Mouse (Mus musculus) adrenal gland, postnatal 36 days (tissue): Measurements from ENCODE around the gene Dlg4. TPM values are rescaled to one million over a fixed set of nuclear protein-coding genes. Genes with fewer than 3 reads are reported as not detected.
A peak's percentile ranks its signal among the peaks of the same experiment; 100 is the strongest.

Source experiments
- microRNA-seq: library from miRNA; unstranded; fragments of <30 nt; microRNA quantifications from one replicate; pipeline ENCODE4 v1.2.0, GENCODE M21; 2021
- total RNA-seq, 2 experiments: library from RNA; stranded (reverse); gene quantifications; 2 replicates each; pipeline ENCODE4 v1.2.3; 2021

Gene Dlg4
- total RNA-seq, 2 experiments from 2014 or later, result 27.4 to 40.4 TPM

Small RNAs within 50 kb of the gene (microRNA-seq; reads per million reads assigned to microRNA genes)
- gene Gm44349 (not detected), gene Mir324 (2,620 reads per million, percentile 88 among the genes with 10 or more reads in this experiment)

Other genes starting within 250 kb of the Dlg4 start
- 1 to 10 TPM; 1.1 to 1.8 TPM for gene Chrnb1, start 221.0 kb upstream of the Dlg4 start, total RNA-seq
- gene Fgf11, start 215.1 kb upstream of the Dlg4 start, total RNA-seq, result 1 to 10 TPM; 3.9 to 8.6 TPM
- under 1 TPM; 0.17 to 0.26 TPM for gene Tmem102, start 211.3 kb upstream of the Dlg4 start, total RNA-seq
- gene Gm39566, start 201.6 kb upstream of the Dlg4 start, total RNA-seq, result not detected
- not detected for gene Spem2, start 198.5 kb upstream of the Dlg4 start, total RNA-seq
- not detected for gene Spem1, start 194.8 kb upstream of the Dlg4 start, total RNA-seq
- gene Nlgn2, start 179.2 kb upstream of the Dlg4 start, total RNA-seq, result 10 to 100 TPM; 14.4 to 22.3 TPM
- gene Tmem256, start 178.4 kb upstream of the Dlg4 start, total RNA-seq, result 100 to 1,000 TPM; 144 to 166 TPM
- 10 to 100 TPM; 49.3 to 50.4 TPM for gene Plscr3, start 170.6 kb upstream of the Dlg4 start, total RNA-seq
- not detected for gene Tnk1, start 158.2 kb upstream of the Dlg4 start, total RNA-seq
- gene Tmem95, start 138.9 kb upstream of the Dlg4 start, total RNA-seq, result not detected
- gene Kctd11, start 135.5 kb upstream of the Dlg4 start, total RNA-seq, result 1 to 10 TPM; 4.2 to 5.4 TPM
- gene Acap1, start 121.4 kb upstream of the Dlg4 start, total RNA-seq, result under 1 TPM; 0.23 to 0.89 TPM
- 1 to 10 TPM in 1 of 2 experiments, under 1 TPM in 1; 0.46 to 1.4 TPM for gene 2810408A11Rik, start 116.0 kb upstream of the Dlg4 start, total RNA-seq
- gene Neurl4, start 115.9 kb upstream of the Dlg4 start, total RNA-seq, result 10 to 100 TPM; 42.5 to 47.5 TPM
- gene Gps2, start 103.1 kb upstream of the Dlg4 start, total RNA-seq, result 10 to 100 TPM; 47.1 to 47.6 TPM
- 100 to 1,000 TPM; 619 to 640 TPM for gene Eif5a, start 95.0 kb upstream of the Dlg4 start, total RNA-seq
- 10 to 100 TPM; 11.5 to 11.8 TPM for gene Ybx2, start 81.1 kb upstream of the Dlg4 start, total RNA-seq
- 10 to 100 TPM; 60.2 to 90.0 TPM for gene Slc2a4, start 68.8 kb upstream of the Dlg4 start, total RNA-seq
- gene Cldn7, start 52.2 kb upstream of the Dlg4 start, total RNA-seq, result 1 to 10 TPM in 1 of 2 experiments, not detected in 1; 1.2 TPM
- 100 to 1,000 TPM; 112 to 132 TPM for gene Ctdnep1, start 35.8 kb upstream of the Dlg4 start, total RNA-seq
- 10 to 100 TPM; 66.4 to 80.3 TPM for gene Elp5, start 34.4 kb upstream of the Dlg4 start, total RNA-seq
- 100 to 1,000 TPM; 421 to 450 TPM for gene Gabarap, start 25.8 kb upstream of the Dlg4 start, total RNA-seq
- 10 to 100 TPM; 54.6 to 57.1 TPM for gene Phf23, start 21.2 kb upstream of the Dlg4 start, total RNA-seq
- 10 to 100 TPM; 15.6 to 17.4 TPM for gene Dvl2, start 16.3 kb upstream of the Dlg4 start, total RNA-seq
- 100 to 1,000 TPM; 543 to 557 TPM for gene Acadvl, start 1.5 kb upstream of the Dlg4 start, total RNA-seq
- gene Asgr1, start 37.1 kb downstream of the Dlg4 start, total RNA-seq, result under 1 TPM in 1 of 2 experiments, not detected in 1; 0.33 TPM
- 1 to 10 TPM in 1 of 2 experiments, under 1 TPM in 1; 0.60 to 2.1 TPM for gene Asgr2, start 75.7 kb downstream of the Dlg4 start, total RNA-seq
- 1 to 10 TPM; 2.7 to 3.4 TPM for gene Mgl2, start 113.4 kb downstream of the Dlg4 start, total RNA-seq
- gene Clec10a, start 139.3 kb downstream of the Dlg4 start, total RNA-seq, result 1 to 10 TPM; 2.4 to 6.5 TPM
- under 1 TPM in 1 of 2 experiments, not detected in 1; 0.23 TPM for gene Slc16a11, start 195.8 kb downstream of the Dlg4 start, total RNA-seq
- gene Slc16a13, start 204.1 kb downstream of the Dlg4 start, total RNA-seq, result 1 to 10 TPM; 2.7 to 3.0 TPM
- gene Bcl6b, start 212.9 kb downstream of the Dlg4 start, total RNA-seq, result 10 to 100 TPM; 10.7 to 18.9 TPM
- 10 to 100 TPM; 38.6 to 61.4 TPM for gene 0610010K14Rik, start 221.0 kb downstream of the Dlg4 start, total RNA-seq
- gene Gm21988, start 222.9 kb downstream of the Dlg4 start, total RNA-seq, result 1 to 10 TPM; 4.9 to 7.3 TPM
- gene Rnasek, start 222.9 kb downstream of the Dlg4 start, total RNA-seq, result 100 to 1,000 TPM; 224 to 245 TPM
- 1 to 10 TPM; 1.2 to 1.8 TPM for gene Alox12, start 238.4 kb downstream of the Dlg4 start, total RNA-seq